Mouse (Mus musculus) cerebellum, adult 2 months (tissue): Measurements from ENCODE around the gene Tldc1.

ENCODE experiments used
- CTCF ChIP-seq: fragments of 200-500 bp; IDR thresholded peaks from 2 replicates; pipeline ENCODE4 v1.5.1; 2011; ENCODE audit warnings: low read depth, mild to moderate bottlenecking, control low read depth, low read length, moderate library complexity, borderline replicate concordance; ENCODE audit not compliant: insufficient read depth
- POLR2A ChIP-seq: fragments of 200-500 bp; IDR thresholded peaks from 2 replicates; pipeline ENCODE4 v1.6.1; 2011; ENCODE audit warnings: low read length, control low read depth, borderline replicate concordance; ENCODE audit not compliant: insufficient read depth

GRCm38 (mm10) chr8:119824100-119824499 is 45.9 kb upstream of the Tldc1 start:
- TF ChIP-seq CTCF (no peak), POLR2A (no peak)
